Mouse (Mus musculus): ENCODE data around the gene Atf7ip.

GRCm38 (mm10) chr6:136611351-136612215 is 105.6 kb downstream of the Atf7ip start:
- TF ChIP-seq CTCF (IDR thresholded peaks at IDR 0.05; ENCODE audit: insufficient read depth, low read depth, low read length) (no peak), POLR2A (IDR thresholded peaks at IDR 0.05; ENCODE audit: insufficient read depth, low read depth, low read length) (no peak)
